Mouse (Mus musculus) forebrain, embryonic 10.5 days (tissue): ENCODE data around the gene Pick1. TPM values are rescaled to one million over a fixed set of nuclear protein-coding genes. Genes with fewer than 3 reads are reported as not detected.

Source experiments
- DNase-seq: peaks from one replicate; pipeline ENCODE4 v3.0.0-alpha.2; 2017; ENCODE audit warnings: low spot score; ENCODE audit errors: extremely low spot score
- H3K27ac ChIP-seq: fragments of 300-500 bp; sonication (generic); 2 replicates; pipeline ENCODE4 v1.5.1; 2016; ENCODE audit warnings: mild to moderate bottlenecking
- H3K27me3 ChIP-seq: fragments of 300-500 bp; sonication (generic); 2 replicates; pipeline ENCODE4 v1.6.1; 2016; ENCODE audit warnings: mild to moderate bottlenecking; ENCODE audit not compliant: poor library complexity, severe bottlenecking
- H3K36me3 ChIP-seq: fragments of 300-500 bp; sonication (generic); replicated peaks from 2 replicates; pipeline ENCODE4 v1.6.1; 2016; ENCODE audit warnings: mild to moderate bottlenecking, moderate library complexity
- H3K4me1 ChIP-seq: fragments of 300-500 bp; sonication (generic); 2 replicates; pipeline ENCODE4 v1.6.1; 2016
- H3K4me3 ChIP-seq: fragments of 300-500 bp; sonication (generic); 2 replicates; pipeline ENCODE4 v1.5.1; 2016; ENCODE audit warnings: mild to moderate bottlenecking, moderate library complexity
- H3K9me3 ChIP-seq: fragments of 300-500 bp; sonication (generic); 2 replicates; pipeline ENCODE4 v1.6.1; 2016; ENCODE audit warnings: mild to moderate bottlenecking, moderate library complexity
- WGBS: fragments of 180-500 bp; shearing (Covaris S2); methylation state at CpG from one replicate; pipeline ENCODE4 v1.1.7; 2016; 5-methylcytosine and 5-hydroxymethylcytosine counted together
- polyA plus RNA-seq: library from polyadenylated mRNA; unstranded; fragments of >200 nt; fragmentation: Nextera tagmentation; extraction: Ambion mirVana; gene quantifications from 2 replicates; pipeline ENCODE4 v1.2.1, GENCODE M21; 2016

Gene Pick1
- polyA plus RNA-seq = 47.8 and 50.5 TPM in 2 replicates

DNA sequence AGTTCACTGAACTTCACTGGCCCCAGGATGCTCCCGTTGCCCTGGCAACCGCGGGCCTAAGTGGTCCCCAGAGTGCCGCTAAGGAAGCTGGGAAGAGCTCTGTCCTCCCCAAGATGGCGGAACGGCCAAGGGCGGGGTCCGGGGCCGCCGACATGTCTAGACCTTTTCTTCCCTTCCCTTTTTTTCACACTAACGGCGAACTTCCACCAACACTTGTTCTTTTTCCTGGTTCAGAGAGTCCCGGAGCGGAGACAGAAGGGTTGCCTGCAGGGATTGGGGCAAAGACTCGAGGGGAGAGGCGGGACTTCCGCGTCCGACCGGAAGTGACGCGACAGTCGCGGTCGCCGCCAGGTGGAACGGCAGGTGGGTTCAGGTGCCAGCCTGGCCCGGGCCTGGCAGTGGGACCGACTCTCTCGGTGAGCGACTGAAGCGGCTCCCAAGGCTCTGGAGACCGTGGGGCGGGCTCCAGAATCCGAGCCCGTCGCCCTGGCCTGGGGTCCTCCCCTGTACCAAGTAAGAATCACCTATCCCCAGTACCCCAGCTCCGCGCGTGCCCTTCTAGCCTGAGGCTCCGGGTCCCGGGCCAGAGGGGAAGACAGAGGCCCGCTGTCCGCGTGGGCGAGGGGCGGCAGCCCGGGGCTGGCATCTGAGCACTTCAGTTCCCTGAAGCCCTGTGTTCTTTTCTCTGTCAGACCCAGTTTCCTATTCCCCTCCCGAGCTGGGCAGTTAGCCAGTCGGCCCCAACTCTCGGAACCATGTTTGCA lies at the start of gene Pick1, which contains the start of gene Gm49486:
Gene Pick1 (plus strand): TSS at position 116 of the 764 bp plus-strand sequence.
Gene Gm49486 (plus strand): TSS at position 334 of the 764 bp plus-strand sequence.
- Histone ChIP-seq H3K27me3 (no peaks in the 10 kb centered on the region), H3K4me3 (peak within 1 kb of the TSS; percentile 97), H3K36me3 (peaks cover 34% of the 10 kb centered on the region), H3K9me3 (no peaks in the 10 kb centered on the region), H3K27ac (peak within 1 kb of the TSS; percentile 96), H3K4me1 (peaks cover 29% of the 10 kb centered on the region)
- peak; percentile 87 for DNase-seq
- WGBS = under 1% methylated on average over 51 of the region's 51 CpGs

DNA sequence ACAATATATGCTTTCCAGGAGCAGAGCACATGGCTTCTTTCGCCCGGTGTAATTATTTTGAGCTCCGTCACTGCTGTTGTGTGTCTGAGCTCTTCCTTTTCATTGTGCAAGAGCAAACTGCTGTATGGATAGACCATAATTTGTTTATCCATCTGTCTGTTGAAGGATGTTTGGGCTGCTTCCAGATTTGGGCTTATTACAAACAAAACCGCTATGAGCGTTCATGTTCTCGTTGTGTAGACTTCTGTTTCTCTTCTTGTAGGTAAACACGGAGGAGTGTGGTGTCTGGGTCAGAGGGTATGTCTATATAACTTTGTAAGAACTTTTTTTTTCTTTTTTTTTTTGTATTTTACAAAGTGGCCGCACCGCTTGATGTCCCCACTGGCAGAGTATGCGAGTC lies 43.8 kb upstream of the Pick1 start:
- H3K4me3 ChIP-seq = no peak overlapping the region
- 96% methylated on average over 10 of the region's 10 CpGs for WGBS

DNA sequence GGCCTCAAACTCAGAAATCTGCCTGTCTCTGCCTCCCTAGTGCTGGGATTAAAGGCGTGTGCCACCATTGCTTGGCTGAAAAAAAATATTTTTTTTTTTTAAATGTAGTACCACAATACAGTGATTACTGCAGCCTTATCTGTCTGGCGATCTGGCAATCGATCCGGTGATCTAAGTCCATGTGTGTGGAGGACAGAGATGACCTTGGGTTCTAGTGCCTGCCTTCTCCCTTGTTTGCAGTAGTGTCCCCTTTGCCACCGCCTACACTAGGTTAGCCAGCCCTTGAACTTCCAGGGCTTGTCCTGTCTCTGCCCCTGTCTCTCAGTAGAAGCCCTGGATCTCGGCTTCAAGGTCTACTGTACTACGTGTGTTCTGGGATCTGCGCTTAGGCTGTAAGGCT lies 41.2 kb upstream of the Pick1 start:
- 93% methylated on average over 8 of the region's 8 CpGs for WGBS
- Histone ChIP-seq H3K9me3 (no peaks in the 10 kb centered on the region), H3K36me3 (no peaks in the 10 kb centered on the region), H3K4me3 (no peak overlapping the region), H3K27ac (no peak overlapping the region), H3K27me3 (no peaks in the 10 kb centered on the region; the same call in 1 of the 2 replicates), H3K4me1 (peaks cover 7% of the 10 kb centered on the region)
- DNase-seq = no peak

More for the DNA sequence above, 43.8 kb upstream of the Pick1 start:
- Histone ChIP-seq H3K4me1 (no peaks in the 10 kb centered on the region), H3K36me3 (no peaks in the 10 kb centered on the region), H3K27ac (no peak overlapping the region), H3K9me3 (no peaks in the 10 kb centered on the region), H3K27me3 (no peaks in the 10 kb centered on the region)
- no peak for DNase-seq

DNA sequence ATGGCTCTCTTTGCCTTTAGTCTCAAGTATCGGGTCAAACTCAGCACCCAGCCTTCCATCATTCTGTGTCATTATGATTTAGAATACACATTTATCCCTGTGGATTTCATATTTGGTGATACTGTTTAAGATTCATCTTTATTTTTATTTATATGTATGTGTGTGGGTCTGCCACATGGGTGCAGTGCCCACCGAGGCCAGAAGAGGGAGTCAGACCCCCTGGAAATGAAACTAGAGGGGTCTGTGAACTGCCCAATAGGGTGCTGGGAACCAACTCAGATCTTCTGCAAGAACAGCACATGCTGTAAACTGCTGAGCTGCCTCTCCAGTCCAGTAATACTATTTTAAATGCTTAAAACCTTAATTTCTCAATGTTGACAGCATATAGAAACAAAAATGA lies 37.5 kb upstream of the Pick1 start:
- H3K4me3 ChIP-seq = no peak overlapping the region
- H3K36me3 ChIP-seq = no peaks in the 10 kb centered on the region
- no peaks in the 10 kb centered on the region for H3K9me3 ChIP-seq
- WGBS = 97% methylated on average over 2 of the region's 2 CpGs
- H3K27me3 ChIP-seq = peaks cover 15% of the 10 kb centered on the region
- peaks cover 39% of the 10 kb centered on the region for H3K4me1 ChIP-seq
- DNase-seq = no peak
- no peak overlapping the region for H3K27ac ChIP-seq

DNA sequence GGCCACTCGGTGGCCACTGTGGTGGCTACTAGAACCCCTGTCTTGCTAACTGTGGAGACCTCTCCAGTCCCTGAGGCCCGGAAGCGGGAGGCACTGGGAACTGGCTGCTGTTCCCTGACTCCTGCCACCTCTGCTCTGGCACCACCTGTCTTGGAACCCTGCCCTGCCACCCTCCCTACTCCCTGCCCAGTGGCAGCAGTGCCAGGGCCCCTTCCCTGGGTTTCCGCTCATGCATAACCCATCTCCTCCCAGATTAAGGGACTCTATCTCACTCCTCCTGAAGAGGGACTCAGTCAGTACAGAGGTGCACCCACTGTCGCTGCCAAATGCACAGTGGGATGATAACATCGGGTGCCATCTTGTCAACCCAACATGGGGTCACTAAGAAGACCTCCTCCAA lies 36.5 kb upstream of the Pick1 start:
- 88% methylated on average over 6 of the region's 6 CpGs for WGBS
- Histone ChIP-seq H3K27me3 (peaks cover 16% of the 10 kb centered on the region), H3K36me3 (no peaks in the 10 kb centered on the region), H3K27ac (peak overlapping the region; percentile 91), H3K9me3 (no peaks in the 10 kb centered on the region), H3K4me3 (no peak overlapping the region), H3K4me1 (peaks cover 43% of the 10 kb centered on the region)
- DNase-seq = no peak

DNA sequence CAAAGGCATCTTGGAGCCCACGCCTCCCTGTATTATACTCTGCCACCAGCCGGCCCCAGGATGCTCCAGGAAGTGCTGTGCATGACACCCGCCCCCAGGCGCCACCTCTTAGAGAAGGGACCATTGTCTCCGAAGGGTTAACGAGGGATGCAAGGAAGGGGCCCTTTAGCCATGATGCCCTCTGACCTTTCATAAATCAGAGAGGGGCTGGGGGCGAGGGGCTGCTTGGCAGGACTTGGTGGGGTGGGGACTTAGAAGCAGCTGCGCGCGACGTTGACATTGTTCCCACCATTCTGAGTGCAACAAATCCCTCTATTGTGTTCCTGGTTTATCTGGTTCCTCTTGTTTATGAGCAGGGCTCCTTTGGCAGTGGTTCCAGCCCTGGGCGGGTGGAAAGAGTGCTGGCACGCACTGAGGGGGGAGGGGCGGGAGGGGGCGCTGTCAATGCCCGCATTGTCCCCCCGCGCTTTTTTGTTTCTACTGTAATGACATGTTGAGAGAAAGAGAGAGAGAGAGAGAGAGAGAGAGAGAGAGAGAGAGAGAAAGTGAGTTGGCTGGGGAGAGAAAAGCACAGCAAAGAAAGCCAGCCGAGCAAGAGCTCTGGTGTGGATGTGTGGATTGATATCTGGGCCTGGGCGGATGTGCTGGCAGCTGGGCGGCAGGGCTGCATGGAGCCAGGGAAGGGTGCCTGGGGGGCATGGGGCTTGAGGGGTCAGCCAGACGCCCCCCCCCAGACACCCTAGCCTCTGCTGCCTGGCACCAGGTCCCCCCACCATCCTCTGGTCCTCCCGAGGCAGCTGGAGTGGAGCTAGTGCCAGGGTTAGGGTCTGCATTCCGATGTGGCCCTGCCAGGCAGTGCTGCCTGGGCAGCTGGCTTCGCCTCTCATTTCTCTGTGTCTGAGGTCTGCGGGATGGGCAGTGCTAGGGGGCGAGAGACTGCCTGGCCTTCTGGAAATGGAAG lies 35.8 kb upstream of the Pick1 start:
- Histone ChIP-seq H3K36me3 (no peaks in the 10 kb centered on the region), H3K27ac (peak overlapping the region; percentile 91), H3K4me1 (peaks cover 43% of the 10 kb centered on the region), H3K4me3 (peak overlapping the region; percentile 32), H3K27me3 (peaks cover 16% of the 10 kb centered on the region), H3K9me3 (no peaks in the 10 kb centered on the region)
- 19% methylated on average over 27 of the region's 27 CpGs for WGBS
- peak; percentile 41 for DNase-seq

DNA sequence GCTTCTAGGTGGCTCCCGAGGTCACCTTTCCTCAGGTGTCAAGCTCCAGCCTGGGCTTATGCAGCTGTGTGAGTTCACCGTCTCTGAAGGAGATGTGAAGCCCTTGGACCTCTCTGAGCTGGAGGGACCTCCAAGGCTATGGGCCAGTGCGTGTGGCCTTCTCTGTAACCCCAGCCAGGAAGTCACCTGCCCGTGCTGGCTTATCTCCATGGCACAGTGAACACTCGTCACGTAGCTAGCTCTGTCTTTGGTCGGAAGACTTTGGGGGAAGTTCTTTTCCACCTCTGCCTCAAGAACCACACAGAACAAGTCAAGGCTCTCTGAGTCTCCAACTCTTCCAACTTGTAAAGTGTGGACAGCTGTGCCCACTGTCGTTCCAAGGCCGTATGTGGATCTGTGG lies 34.9 kb upstream of the Pick1 start:
- WGBS = 89% methylated on average over 9 of the region's 9 CpGs
- no peaks in the 10 kb centered on the region for H3K9me3 ChIP-seq
- no peaks in the 10 kb centered on the region for H3K36me3 ChIP-seq
- no peak for DNase-seq
- peaks cover 43% of the 10 kb centered on the region for H3K4me1 ChIP-seq
- H3K27ac ChIP-seq = peak overlapping the region; percentile 91
- no peak overlapping the region for H3K4me3 ChIP-seq
- H3K27me3 ChIP-seq = peaks cover 16% of the 10 kb centered on the region

DNA sequence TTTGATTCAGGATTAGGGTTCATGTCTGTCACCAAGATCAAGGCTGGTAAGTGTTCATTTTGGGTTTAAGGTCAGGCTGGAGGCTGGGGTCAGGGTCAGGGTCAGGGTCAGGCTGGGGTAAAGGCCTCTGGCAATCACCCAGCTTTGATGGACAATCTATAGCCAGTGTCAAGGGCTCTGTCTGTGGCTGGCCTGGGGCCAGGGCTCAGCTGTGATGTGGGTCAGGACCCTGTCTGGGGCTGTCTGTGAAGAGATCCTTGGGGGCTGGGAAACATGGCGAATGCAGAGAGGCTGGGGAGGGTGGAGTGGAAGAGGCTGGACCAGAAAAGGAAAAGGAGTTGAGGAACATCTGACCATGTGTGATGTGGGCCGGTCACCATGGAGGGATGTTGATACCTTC lies 34.0 kb upstream of the Pick1 start:
- Histone ChIP-seq H3K9me3 (no peaks in the 10 kb centered on the region), H3K27ac (peak overlapping the region; percentile 91; the same call in 1 of the 2 replicates), H3K4me1 (peaks cover 43% of the 10 kb centered on the region), H3K36me3 (no peaks in the 10 kb centered on the region), H3K27me3 (peaks cover 16% of the 10 kb centered on the region), H3K4me3 (no peak overlapping the region)
- no peak for DNase-seq
- 74% methylated on average over 2 of the region's 2 CpGs for WGBS

DNA sequence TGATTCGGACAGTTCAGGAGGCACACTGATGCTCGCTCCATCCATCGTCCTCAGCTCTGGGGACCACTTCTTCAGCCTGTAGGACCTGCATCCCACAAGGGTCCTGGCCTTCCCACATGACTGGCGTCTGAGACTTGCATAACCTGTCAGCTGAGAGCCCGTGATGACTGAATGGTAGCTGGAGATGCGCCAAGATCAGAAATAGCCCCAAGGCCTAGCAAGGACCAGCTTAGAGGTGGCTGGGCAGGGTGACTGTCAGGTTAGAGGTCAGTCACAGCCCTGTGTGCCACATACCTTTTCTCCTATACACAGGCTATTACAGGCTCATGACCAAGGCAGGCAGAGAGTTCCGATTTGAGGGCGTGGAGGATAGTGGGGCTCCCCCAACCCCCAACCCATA lies 33.5 kb upstream of the Pick1 start:
- Histone ChIP-seq H3K36me3 (no peaks in the 10 kb centered on the region), H3K9me3 (no peaks in the 10 kb centered on the region), H3K4me3 (no peak overlapping the region), H3K4me1 (peaks cover 43% of the 10 kb centered on the region), H3K27ac (0 out of 2 replicates have a peak overlapping the region, but pooled peaks have one; percentile 44), H3K27me3 (peaks cover 16% of the 10 kb centered on the region)
- DNase-seq = no peak
- WGBS = 89% methylated on average over 8 of the region's 8 CpGs

DNA sequence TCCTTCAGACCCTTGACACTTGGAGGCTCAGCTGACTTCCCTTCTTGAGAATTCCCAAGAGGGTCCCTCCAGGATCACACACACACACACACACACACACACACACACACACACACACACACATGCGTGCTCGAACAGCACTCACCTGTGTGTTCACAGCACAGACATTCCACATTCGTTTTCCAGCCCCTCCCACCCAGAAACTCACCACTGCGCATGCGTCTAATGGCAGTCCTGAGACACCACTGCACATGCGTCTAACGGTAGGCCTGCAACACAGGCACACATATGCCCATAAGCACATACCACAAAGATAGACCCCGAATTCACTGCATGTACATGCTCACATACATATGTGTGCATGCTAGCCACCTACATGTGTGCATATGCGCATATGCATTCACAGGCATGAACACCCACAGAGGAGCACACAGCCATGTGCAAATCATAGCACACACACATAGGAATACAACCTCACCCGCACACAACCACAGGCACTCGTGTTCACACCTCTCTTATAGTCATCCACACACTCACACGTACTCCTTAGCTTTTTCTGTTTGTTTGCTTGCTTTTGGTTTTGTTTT lies 29.5 kb upstream of the Pick1 start:
- H3K27ac ChIP-seq = no peak overlapping the region
- no peak overlapping the region for H3K4me3 ChIP-seq
- H3K9me3 ChIP-seq = no peaks in the 10 kb centered on the region
- peaks cover 20% of the 10 kb centered on the region for H3K27me3 ChIP-seq
- DNase-seq = no peak
- H3K36me3 ChIP-seq = no peaks in the 10 kb centered on the region
- peaks cover 44% of the 10 kb centered on the region for H3K4me1 ChIP-seq
- whole genome bisulfite sequencing = 95% methylated on average over 12 of the region's 12 CpGs

DNA sequence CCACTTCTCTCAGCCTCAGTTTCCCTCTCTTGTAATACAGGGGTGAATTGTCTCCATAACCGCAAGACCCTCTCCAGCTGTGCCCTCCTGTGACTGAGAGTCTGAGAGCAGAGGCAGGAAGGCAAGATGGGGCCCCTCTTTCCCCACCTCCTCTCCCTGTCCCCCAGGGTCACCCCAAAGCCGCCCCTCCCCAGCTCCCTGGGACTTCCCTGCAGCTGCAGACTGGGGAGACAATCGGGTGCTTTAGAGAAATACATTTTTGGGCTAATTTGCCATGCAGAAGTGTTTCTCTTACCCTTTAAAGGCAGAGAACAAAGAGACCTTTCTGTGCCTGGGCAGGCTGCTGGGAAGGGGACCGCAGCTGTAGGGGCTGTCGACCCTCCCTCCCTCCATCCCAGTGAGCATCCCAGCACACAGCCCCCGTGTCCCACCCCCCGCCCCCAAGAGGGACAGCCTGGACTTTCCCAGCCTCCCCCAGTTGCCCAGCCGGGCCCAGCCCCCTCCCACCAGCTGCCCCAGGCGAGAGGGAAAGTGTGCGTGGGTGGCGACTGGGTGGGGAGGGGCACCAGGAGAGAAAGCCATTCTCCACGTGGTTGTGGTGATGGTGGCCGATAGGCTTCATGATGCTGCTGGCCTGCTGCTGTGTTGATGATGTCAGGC lies 27.4 kb upstream of the Pick1 start:
- peak overlapping the region; percentile 86 for H3K27ac ChIP-seq
- 24% methylated on average over 13 of the region's 13 CpGs for WGBS
- no peaks in the 10 kb centered on the region for H3K9me3 ChIP-seq
- peak; percentile 35 for DNase-seq
- peak overlapping the region; percentile 15; the same call in 1 of the 2 replicates for H3K4me3 ChIP-seq
- H3K36me3 ChIP-seq = no peaks in the 10 kb centered on the region
- peaks cover 27% of the 10 kb centered on the region for H3K4me1 ChIP-seq
- H3K27me3 ChIP-seq = peaks cover 15% of the 10 kb centered on the region

DNA sequence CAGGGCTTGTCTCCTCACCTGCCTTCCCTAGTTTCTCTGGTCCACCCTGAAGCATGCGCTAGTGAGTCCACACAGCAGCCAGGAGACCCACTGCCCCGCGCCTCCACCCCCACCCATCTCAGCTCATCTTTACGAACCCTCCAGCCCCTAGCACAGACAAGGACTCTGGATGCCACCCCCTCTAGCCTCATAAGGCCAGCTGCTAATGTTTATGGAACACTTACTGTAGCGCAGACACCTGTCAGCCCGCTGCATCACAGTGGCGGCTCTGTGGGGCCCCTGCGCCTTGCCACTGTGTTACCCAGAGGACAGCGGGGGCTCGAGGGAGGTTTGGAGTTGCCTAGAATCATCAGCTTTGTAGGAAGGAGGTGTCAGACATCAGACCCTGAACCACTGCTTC lies 26.4 kb upstream of the Pick1 start:
- 65% methylated on average over 10 of the region's 10 CpGs for WGBS
- Histone ChIP-seq H3K36me3 (no peaks in the 10 kb centered on the region), H3K27me3 (peaks cover 15% of the 10 kb centered on the region), H3K27ac (peak overlapping the region; percentile 86), H3K9me3 (no peaks in the 10 kb centered on the region), H3K4me3 (no peak overlapping the region), H3K4me1 (peaks cover 24% of the 10 kb centered on the region)
- DNase-seq = no peak
